ENCODE assay signal across 8 mouse cellular contexts in genomic region chr8:105853178-105853577, GRCm38 (mm10). TPM values are rescaled to one million over a fixed set of nuclear protein-coding genes. Genes with fewer than 3 reads are reported as not detected.
DNase-seq lines count a peak whose midpoint lies in the region; ATAC-seq and TF ChIP-seq lines count a peak whose summit lies in the region.

Gene Cenpt (minus strand): TSS chr8:105853278.

- 94% methylated on average over 3 of the region's 3 CpGs for WGBS in heart, embryonic 12.5 days
- 92% methylated on average over 3 of the region's 3 CpGs for WGBS in forebrain, embryonic 12.5 days
- WGBS in neural tube, embryonic 12.5 days: 94% methylated on average over 3 of the region's 3 CpGs

- no peak for ATAC-seq in heart, embryonic 12.5 days (ENCODE audit: insufficient number of reproducible peaks, low FRiP score)
- ATAC-seq in forebrain, embryonic 12.5 days (ENCODE audit: low FRiP score): no peak
- ATAC-seq in neural tube, embryonic 12.5 days (ENCODE audit: low FRiP score, low read depth): no peak

- no peak within 1 kb of the TSS for H3K4me3 ChIP-seq in heart, embryonic 12.5 days
- peak within 1 kb of the TSS; percentile 40 for H3K4me3 ChIP-seq in ES-Bruce4 (ENCODE audit: low read depth, low read length)
- H3K4me3 ChIP-seq in forebrain, embryonic 12.5 days (replicated peaks): no peak within 1 kb of the TSS
- no peak within 1 kb of the TSS for H3K4me3 ChIP-seq in neural tube, embryonic 12.5 days

- no peaks in the 10 kb centered on the region for H3K9me3 ChIP-seq in heart, embryonic 12.5 days (replicated peaks)
- H3K9me3 ChIP-seq in ES-Bruce4 (replicated peaks; ENCODE audit: control insufficient read depth, insufficient read depth, low read length, poor library complexity, severe bottlenecking): no peaks in the 10 kb centered on the region
- H3K9me3 ChIP-seq in forebrain, embryonic 12.5 days: no peaks in the 10 kb centered on the region
- H3K9me3 ChIP-seq in neural tube, embryonic 12.5 days: no peaks in the 10 kb centered on the region

- no peak within 1 kb of the TSS for H3K4me2 ChIP-seq in heart, embryonic 12.5 days
- no peak within 1 kb of the TSS for H3K4me2 ChIP-seq in forebrain, embryonic 12.5 days
- no peak within 1 kb of the TSS for H3K4me2 ChIP-seq in neural tube, embryonic 12.5 days (replicated peaks)

- intact Hi-C loops in left cerebral cortex, postnatal 14 days (cut with DNase I): no loop called here

- no peak for TF ChIP-seq CTCF in ES-Bruce4 (IDR thresholded peaks at IDR 0.05; ENCODE audit: low read depth, low read length)

- H3K36me3 ChIP-seq in heart, embryonic 12.5 days: peaks cover 23% of the 10 kb centered on the region
- peaks cover 20% of the 10 kb centered on the region for H3K36me3 ChIP-seq in ES-Bruce4 (ENCODE audit: control insufficient read depth, insufficient read depth, low read length, poor library complexity, severe bottlenecking)
- H3K36me3 ChIP-seq in forebrain, embryonic 12.5 days (replicated peaks): peaks cover 13% of the 10 kb centered on the region
- H3K36me3 ChIP-seq in neural tube, embryonic 12.5 days: peaks cover 14% of the 10 kb centered on the region

- H3K4me1 ChIP-seq in heart, embryonic 12.5 days (replicated peaks): peaks cover 35% of the 10 kb centered on the region
- H3K4me1 ChIP-seq in ES-Bruce4 (ENCODE audit: control insufficient read depth, insufficient read depth, low read length): no peaks in the 10 kb centered on the region
- H3K4me1 ChIP-seq in forebrain, embryonic 12.5 days: peaks cover 38% of the 10 kb centered on the region
- H3K4me1 ChIP-seq in neural tube, embryonic 12.5 days: peaks cover 33% of the 10 kb centered on the region

- TF ChIP-seq EP300 in ES-Bruce4 (IDR thresholded peaks at IDR 0.05; ENCODE audit: insufficient read depth, low read depth, low read length): no peak

- H3K27me3 ChIP-seq in heart, embryonic 12.5 days (replicated peaks): no peaks in the 10 kb centered on the region
- H3K27me3 ChIP-seq in ES-Bruce4 (ENCODE audit: control insufficient read depth, insufficient read depth, low read length, poor library complexity, severe bottlenecking): no peaks in the 10 kb centered on the region
- no peaks in the 10 kb centered on the region for H3K27me3 ChIP-seq in forebrain, embryonic 12.5 days
- no peaks in the 10 kb centered on the region for H3K27me3 ChIP-seq in neural tube, embryonic 12.5 days (replicated peaks)

- H3K9ac ChIP-seq in heart, embryonic 12.5 days: no peak within 1 kb of the TSS
- H3K9ac ChIP-seq in ES-Bruce4 (ENCODE audit: low read depth, poor library complexity, severe bottlenecking): peak within 1 kb of the TSS; percentile 42
- no peak within 1 kb of the TSS for H3K9ac ChIP-seq in forebrain, embryonic 12.5 days
- H3K9ac ChIP-seq in neural tube, embryonic 12.5 days: no peak within 1 kb of the TSS

- TF ChIP-seq POLR2A in ES-Bruce4 (IDR thresholded peaks at IDR 0.05; ENCODE audit: insufficient read depth, low read length): no peak

- no peak within 1 kb of the TSS for H3K27ac ChIP-seq in heart, embryonic 12.5 days (ENCODE audit: poor library complexity, severe bottlenecking)
- peak within 1 kb of the TSS; percentile 70 for H3K27ac ChIP-seq in ES-Bruce4 (ENCODE audit: insufficient read depth, low read length)
- H3K27ac ChIP-seq in forebrain, embryonic 12.5 days: no peak within 1 kb of the TSS
- no peak within 1 kb of the TSS for H3K27ac ChIP-seq in neural tube, embryonic 12.5 days

- no peak for DNase-seq in heart, adult 9 months (ENCODE audit: low spot score in 2 of 2)
- DNase-seq in left cerebral cortex, postnatal 14 days (ENCODE audit: low spot score in 2 of 2): no peak
- DNase-seq in cerebellum, adult 8-10 months: no peak
- no peak for DNase-seq in adrenal gland, postnatal 10 days

RNA-seq across cellular contexts. Expression of gene Cenpt, which starts in this region (rescaled TPM):
- 42.8 and 46.9 TPM in 2 replicates for polyA plus RNA-seq in heart, embryonic 12.5 days (2016; fragmentation: Nextera tagmentation; extraction: Ambion mirVana)
- polyA plus RNA-seq in ES-Bruce4 (2011; ENCODE audit: insufficient read depth, insufficient read length, low read depth, missing spikeins): 86.3 and 97.6 TPM in 2 replicates
- 67.1 and 70.7 TPM in 2 replicates for polyA plus RNA-seq in forebrain, embryonic 12.5 days (2016; fragmentation: Nextera tagmentation; extraction: Ambion mirVana)
- total RNA-seq in left cerebral cortex, postnatal 14 days (2021): 10 to 100 TPM; 17.6 to 17.7 TPM
- 58.6 and 61.8 TPM in 2 replicates for polyA plus RNA-seq in neural tube, embryonic 12.5 days (2016; fragmentation: Nextera tagmentation; extraction: Ambion mirVana)
- total RNA-seq in adrenal gland, postnatal 10 days (2021): 10 to 100 TPM in 1 of 2 experiments, 1 to 10 TPM in 1; 7.6 to 10.4 TPM
